Mouse (Mus musculus) brain, embryonic 14.5 days (tissue): Measurements from ENCODE around the gene Rps28. TPM values are rescaled to one million over a fixed set of nuclear protein-coding genes. Genes with fewer than 3 reads are reported as not detected.

Experiments used
- DNase-seq: peaks from one replicate; pipeline ENCODE4 v3.0.0-alpha.2; 2011; ENCODE audit warnings: low read depth
- CTCF ChIP-seq: fragments of 200-500 bp; IDR thresholded peaks from 2 replicates; pipeline ENCODE4 v1.5.1; 2012; ENCODE audit warnings: inconsistent platforms, mild to moderate bottlenecking, moderate library complexity, borderline replicate concordance; ENCODE audit not compliant: insufficient read depth, insufficient read length; ENCODE audit errors: extremely low read depth
- POLR2A ChIP-seq: fragments of 200-500 bp; IDR thresholded peaks from 2 replicates; pipeline ENCODE4 v1.6.1; 2012; ENCODE audit warnings: mild to moderate bottlenecking, inconsistent platforms, borderline replicate concordance; ENCODE audit not compliant: poor library complexity, insufficient read depth, insufficient read length, severe bottlenecking; ENCODE audit errors: extremely low read depth
- polyA plus RNA-seq: library from polyadenylated mRNA; depleted of rRNA; stranded (reverse); fragments of >200 nt; gene quantifications from 2 replicates; pipeline ENCODE4 v1.2.3, GENCODE M21; 2012; rRNA removed

The Rps28 gene
- polyA plus RNA-seq, 1 experiment: 1,048 TPM

- TF ChIP-seq POLR2A (no peak), CTCF (no peak)
- no peak for DNase-seq
Observed at GRCm38 (mm10) chr17:33775287-33775686, 49.1 kb downstream of the Rps28 start.

DNA sequence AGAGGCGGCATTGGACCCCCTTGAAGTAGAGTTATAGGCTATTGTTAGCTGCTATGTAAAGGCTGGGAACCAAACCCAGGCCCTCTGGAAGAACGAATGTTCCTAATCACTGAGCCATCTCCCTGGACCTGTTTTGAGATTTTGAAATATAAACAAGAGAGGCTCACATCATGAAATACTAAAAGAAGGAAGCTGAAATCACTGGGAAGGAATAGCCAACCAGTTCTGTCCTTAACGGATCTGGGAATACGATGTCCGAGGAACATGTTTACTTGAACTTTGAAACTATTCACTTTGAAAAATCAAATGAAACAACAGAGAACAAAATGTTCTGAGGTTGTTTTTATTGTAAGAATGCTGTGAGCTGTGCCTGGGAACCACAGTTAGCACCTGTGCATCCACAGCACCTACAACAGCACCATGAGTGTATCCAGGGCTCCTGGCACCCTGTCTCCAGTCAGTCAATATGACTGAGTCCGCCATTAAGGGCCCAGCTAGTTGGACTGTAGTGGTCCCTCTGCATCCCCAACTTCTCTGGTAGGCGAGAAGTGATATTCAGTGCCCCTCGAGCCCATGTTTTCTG is 49.7 kb downstream of the Rps28 start:
- DNase-seq: no peak
- TF ChIP-seq CTCF: no peak
- no peak for TF ChIP-seq POLR2A

- DNase-seq: no peak
- TF ChIP-seq CTCF (no peak), POLR2A (no peak)
Observed at GRCm38 (mm10) chr17:33773871-33774572, 50.3 kb downstream of the Rps28 start.

GRCm38 (mm10) chr17:33773426-33773825 is 50.9 kb downstream of the Rps28 start:
- DNase-seq: no peak

DNA sequence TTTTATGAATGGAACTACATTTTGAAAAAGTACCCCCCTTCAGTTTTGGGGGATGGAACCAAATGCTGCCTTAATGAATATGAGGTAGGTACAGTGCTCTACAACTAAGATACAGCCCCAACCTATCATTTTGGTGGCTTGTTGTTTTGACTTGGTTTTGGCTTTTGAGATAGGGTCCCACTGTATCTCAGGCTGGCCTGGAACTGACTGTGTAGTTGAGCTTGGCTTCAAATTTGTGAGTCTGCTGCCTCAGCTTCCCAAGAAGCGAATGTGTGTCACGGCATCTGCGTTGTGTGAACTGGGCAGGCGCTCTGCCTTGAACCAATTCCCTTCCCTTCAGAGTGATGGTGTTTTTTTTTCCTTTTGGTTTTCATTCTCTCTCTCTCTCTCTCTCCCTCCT is 52.7 kb downstream of the Rps28 start:
- no peak for DNase-seq
- TF ChIP-seq CTCF (no peak), POLR2A (no peak)

More at GRCm38 (mm10) chr17:33773426-33773825, 50.9 kb downstream of the Rps28 start:
- TF ChIP-seq CTCF (no peak), POLR2A (no peak)

Other genes starting within 250 kb of the Rps28 start
- gene Zfp414, start 195.5 kb downstream of the Rps28 start, polyA plus RNA-seq: 120 and 156 TPM in 2 replicates
- gene Pram1, start 186.5 kb downstream of the Rps28 start, polyA plus RNA-seq: 0.76 and 0.82 TPM in 2 replicates
- gene Hnrnpm, start 137.7 kb downstream of the Rps28 start, polyA plus RNA-seq: 206 and 243 TPM in 2 replicates
- gene March2, start 105.9 kb downstream of the Rps28 start, polyA plus RNA-seq: 59.3 and 65.7 TPM in 2 replicates
- gene Rab11b, start 64.0 kb downstream of the Rps28 start, polyA plus RNA-seq: 633 and 642 TPM in 2 replicates
- 9.8 and 10.6 TPM in 2 replicates for gene Angptl4, start 42.7 kb downstream of the Rps28 start, polyA plus RNA-seq
- gene Kank3, start 14.0 kb downstream of the Rps28 start, polyA plus RNA-seq: 50.7 and 61.9 TPM in 2 replicates
- gene Ndufa7, start within 50 bp of the Rps28 start, polyA plus RNA-seq: 327 and 425 TPM in 2 replicates
- 41.6 and 49.6 TPM in 2 replicates for gene Cd320, start 18.5 kb upstream of the Rps28 start, polyA plus RNA-seq
- not detected in 2 replicates for gene Gm7029, start 49.3 kb upstream of the Rps28 start, polyA plus RNA-seq
- gene Kifc1, start 66.1 kb upstream of the Rps28 start, polyA plus RNA-seq: 18.5 and 32.3 TPM in 2 replicates
- gene Platr17, start 80.6 kb upstream of the Rps28 start, polyA plus RNA-seq: 0.30 and 0.38 TPM in 2 replicates
- 43.8 and 52.6 TPM in 2 replicates for gene Daxx, start 84.9 kb upstream of the Rps28 start, polyA plus RNA-seq
- gene Tapbp, start 91.3 kb upstream of the Rps28 start, polyA plus RNA-seq: 17.4 and 22.8 TPM in 2 replicates
- gene Zbtb22, start 91.3 kb upstream of the Rps28 start, polyA plus RNA-seq: 35.8 and 43.6 TPM in 2 replicates
- 184 and 285 TPM in 2 replicates for gene Rgl2, start 105.0 kb upstream of the Rps28 start, polyA plus RNA-seq
- 85.7 and 97.5 TPM in 2 replicates for gene Pfdn6, start 115.8 kb upstream of the Rps28 start, polyA plus RNA-seq
- 22.8 and 29.3 TPM in 2 replicates for gene Wdr46, start 116.1 kb upstream of the Rps28 start, polyA plus RNA-seq
- 9.9 and 11.1 TPM in 2 replicates for gene B3galt4, start 126.9 kb upstream of the Rps28 start, polyA plus RNA-seq
- 71.7 and 72.8 TPM in 2 replicates for gene Vps52, start 131.2 kb upstream of the Rps28 start, polyA plus RNA-seq
- gene Rps18, start 131.4 kb upstream of the Rps28 start, polyA plus RNA-seq: 744 and 771 TPM in 2 replicates
- gene H2-K1, start 175.8 kb upstream of the Rps28 start, polyA plus RNA-seq: 20.4 and 20.5 TPM in 2 replicates
- gene Ring1, start 200.1 kb upstream of the Rps28 start, polyA plus RNA-seq: 58.8 and 68.8 TPM in 2 replicates
- gene H2-Ke6, start 203.5 kb upstream of the Rps28 start, polyA plus RNA-seq: 88.8 and 156 TPM in 2 replicates
- 133 and 138 TPM in 2 replicates for gene Slc39a7, start 207.1 kb upstream of the Rps28 start, polyA plus RNA-seq
- 83.9 and 97.4 TPM in 2 replicates for gene Rxrb, start 207.2 kb upstream of the Rps28 start, polyA plus RNA-seq
- gene Col11a2, start 214.9 kb upstream of the Rps28 start, polyA plus RNA-seq: 11.5 and 11.8 TPM in 2 replicates